Mouse (Mus musculus): ENCODE measurements around the gene Ano8.

DNA sequence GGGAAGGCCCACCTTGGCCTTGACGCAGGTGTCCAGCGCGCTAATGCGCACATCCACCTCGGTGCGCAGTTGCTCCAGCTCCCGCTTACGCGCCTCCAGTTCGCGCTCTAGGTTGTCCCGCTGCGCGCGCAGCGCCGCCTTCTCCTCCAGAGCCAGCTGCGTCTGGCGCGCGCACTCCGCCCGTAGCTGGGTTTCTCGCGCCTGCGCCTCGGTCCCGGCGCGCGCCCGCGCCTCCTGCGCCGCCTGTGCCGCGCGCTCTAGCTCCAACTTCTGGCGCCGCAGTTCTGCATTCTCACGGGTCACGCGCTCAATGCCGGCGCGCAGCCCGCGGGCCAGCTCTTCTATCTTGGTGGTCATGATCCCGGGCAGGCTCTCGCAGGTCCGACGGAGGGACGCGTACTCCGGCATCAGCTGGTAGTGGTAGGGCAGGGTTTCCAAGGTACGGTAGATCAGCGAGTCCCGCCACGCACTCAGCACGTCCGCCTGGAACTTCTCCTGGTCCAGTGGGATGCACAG is 21.9 kb upstream of the Ano8 start:
- TF ChIP-seq ZNF384 (IDR thresholded peaks at IDR 0.05; ENCODE audit: low read depth, low read length) = no peak
- no peak for TF ChIP-seq CHD2 (IDR thresholded peaks at IDR 0.05; ENCODE audit: low read depth, low read length)
- TF ChIP-seq ZC3H11A (IDR thresholded peaks at IDR 0.05; ENCODE audit: borderline replicate concordance, low read depth, low read length) = no peak
